Mouse (Mus musculus) retina, postnatal 7 days (tissue): ENCODE measurements at regions not wholly inside any gene's neighbourhood (a gene's known extent, or its start where the extent isn't known, plus 50 kb on each side); places are given as distances from the start of the nearest gene placed in this dataset.

ENCODE experiments used
- DNase-seq: peaks from one replicate; pipeline ENCODE4 v3.0.0-alpha.2; 2012; ENCODE audit warnings: low read depth, low spot score

GRCm38 (mm10) chr11:104038271-104038800 lies 71.8 kb downstream of the Arf2 start:
- no peak for DNase-seq

- DNase-seq = no peak
Measured at GRCm38 (mm10) chr11:104045216-104045615, 78.7 kb downstream of the Arf2 start.

- DNase-seq = no peak
Measured at GRCm38 (mm10) chr11:104051986-104052385, 80.7 kb upstream of the Crhr1 start.

DNA sequence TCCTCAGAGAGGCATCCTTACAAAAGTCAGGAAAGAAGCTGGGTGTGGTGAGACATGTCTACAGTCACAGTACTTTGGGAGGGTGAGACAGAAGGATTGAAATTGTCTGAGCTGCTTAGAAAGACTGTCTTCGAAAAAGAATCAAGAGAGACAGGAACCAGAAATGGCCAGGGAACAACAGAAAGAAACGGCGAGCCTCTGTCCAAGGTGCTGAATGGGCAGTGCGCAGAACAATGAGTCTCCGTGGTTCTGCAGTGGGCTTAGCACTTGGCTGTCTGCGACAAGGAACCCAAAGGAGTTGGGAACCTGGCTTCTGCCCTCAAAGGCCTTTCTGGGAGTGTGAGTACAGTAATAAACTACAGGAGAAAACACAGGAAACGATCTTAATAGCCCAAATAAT lies 79.4 kb upstream of the Crhr1 start:
- DNase-seq = no peak

GRCm38 (mm10) chr11:104055941-104056340 lies 76.7 kb upstream of the Crhr1 start:
- no peak for DNase-seq

- DNase-seq = peak; percentile 11
Measured at GRCm38 (mm10) chr11:104057046-104057445, 75.6 kb upstream of the Crhr1 start.

DNA sequence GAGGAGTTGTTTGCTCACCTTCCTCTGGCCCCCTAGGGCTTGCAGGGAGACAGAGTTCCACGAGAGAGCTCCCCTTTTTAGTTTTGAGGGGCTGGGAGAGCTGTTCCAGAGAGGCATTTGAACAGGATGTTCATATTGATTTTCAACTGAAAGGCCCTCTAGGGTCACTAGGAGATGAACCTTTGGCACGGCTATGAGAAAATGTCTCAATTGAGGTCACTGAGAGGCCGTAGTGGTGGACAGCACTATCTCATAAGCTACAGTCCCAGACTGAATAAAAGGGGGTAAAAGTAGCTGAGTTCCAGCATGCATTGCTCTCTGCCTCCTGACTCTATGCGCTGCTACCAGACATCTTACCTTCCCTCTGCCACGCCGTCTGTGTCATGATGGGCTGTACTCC lies 74.1 kb upstream of the Crhr1 start:
- no peak for DNase-seq

DNA sequence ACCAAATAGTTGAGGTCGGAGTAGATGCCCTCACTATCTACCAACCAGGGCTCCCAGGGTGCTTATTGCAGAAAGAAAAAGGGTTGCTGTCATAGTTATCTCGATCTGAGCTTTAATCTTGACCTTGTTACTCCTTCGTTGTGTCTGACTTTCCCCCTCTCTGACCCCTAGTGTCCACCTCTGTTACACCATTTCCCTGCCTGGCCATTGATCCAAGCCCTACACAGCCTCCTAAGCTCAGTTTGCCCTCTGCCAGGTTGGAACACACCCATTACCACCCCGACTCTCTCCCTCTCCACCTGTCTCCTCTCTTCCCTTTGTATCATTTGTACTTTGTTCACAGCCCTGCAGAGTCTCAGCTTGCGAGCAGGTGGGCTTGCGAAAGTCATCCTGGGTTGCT lies 73.6 kb upstream of the Crhr1 start:
- DNase-seq = no peak

- DNase-seq = no peak
Measured at GRCm38 (mm10) chr11:104061361-104061760, 71.3 kb upstream of the Crhr1 start.

DNA sequence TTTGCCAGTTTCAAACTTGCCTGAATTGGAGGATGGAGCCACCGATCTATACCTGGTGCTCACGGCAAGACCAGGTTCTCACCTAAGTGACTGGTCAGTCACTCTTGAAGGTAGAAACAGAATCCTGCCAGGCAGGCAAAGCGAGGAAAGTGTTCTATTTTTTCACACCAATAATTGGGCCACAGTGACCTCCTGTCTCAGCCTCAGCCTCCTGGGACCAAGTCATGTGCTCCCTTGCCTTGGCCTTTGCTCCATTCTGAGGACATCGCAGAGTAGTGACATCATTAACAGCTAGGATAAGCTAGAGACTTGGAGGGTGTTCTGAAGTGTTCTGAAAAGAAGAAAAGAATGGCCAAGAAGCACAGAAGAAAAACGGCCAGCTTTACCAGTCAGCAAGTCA lies 67.5 kb upstream of the Crhr1 start:
- DNase-seq = no peak

- DNase-seq = no peak
Measured at GRCm38 (mm10) chr11:104072591-104073183, 60.0 kb upstream of the Crhr1 start.

DNA sequence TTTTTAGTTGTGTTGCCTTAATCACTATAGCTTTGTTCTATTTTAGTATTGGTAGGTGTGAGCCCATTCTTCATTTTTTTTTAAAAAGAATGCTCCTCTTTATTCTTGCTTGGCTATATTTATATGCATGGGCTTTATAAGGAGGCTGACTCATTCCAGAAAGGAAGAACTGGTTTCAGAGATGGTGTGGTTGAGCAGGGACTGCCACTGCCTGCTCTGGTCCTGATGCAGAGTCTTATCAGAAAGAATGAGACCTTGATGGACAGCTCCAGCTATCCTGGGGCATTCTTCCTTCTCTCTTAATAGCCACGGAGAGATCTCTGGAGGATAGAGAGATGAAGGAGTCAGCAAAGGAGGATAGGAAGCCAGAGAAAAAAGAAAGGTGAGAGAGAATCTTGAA lies 57.9 kb upstream of the Crhr1 start:
- no peak for DNase-seq

DNA sequence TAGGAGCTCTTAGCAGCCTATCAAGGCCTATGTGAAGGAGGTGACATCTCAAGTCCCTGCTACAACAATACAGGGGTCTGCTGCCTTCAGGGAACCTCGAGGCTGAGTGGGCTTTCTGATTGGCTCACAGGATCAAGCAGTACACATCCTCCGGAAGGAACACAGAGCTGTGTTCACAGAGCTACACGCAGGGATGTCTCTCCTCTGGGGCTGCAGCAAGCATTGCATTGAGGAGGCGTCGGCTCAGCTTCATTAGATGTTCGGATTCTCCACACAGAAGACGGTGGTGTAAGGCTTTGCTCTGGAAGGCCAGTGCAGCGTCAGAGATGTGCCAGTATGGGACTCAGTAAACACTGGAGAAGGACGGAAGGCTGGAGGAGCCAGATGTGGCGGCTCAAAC lies 57.3 kb upstream of the Crhr1 start:
- DNase-seq = no peak

- no peak for DNase-seq
Measured at GRCm38 (mm10) chr11:104082083-104082482, 50.6 kb upstream of the Crhr1 start.
